Mouse (Mus musculus): Measurements from ENCODE around the gene Dnm1.

- TF ChIP-seq CTCF (IDR thresholded peaks at IDR 0.05) (no peak), EP300 (IDR thresholded peaks at IDR 0.05) (no peak)
Measured at GRCm38 (mm10) chr2:32375317-32375940, 22.3 kb upstream of the Dnm1 start.

Measured in lung, postnatal 0 days (tissue).